Mouse (Mus musculus) E14TG2a.4 (cell line): ENCODE measurements at regions not wholly inside any gene's neighbourhood (a gene's known extent, or its start where the extent isn't known, plus 50 kb on each side); places are given as distances from the start of the nearest gene placed in this dataset.

Experiments used
- H3K27me3 ChIP-seq: 2 replicates; pipeline ENCODE4 v1.6.1; 2014; ENCODE audit warnings: low read length, control low read depth; ENCODE audit not compliant: insufficient read depth
- H3K36me3 ChIP-seq: 2 replicates; pipeline ENCODE4 v1.6.1; 2014; ENCODE audit warnings: low read length, control low read depth; ENCODE audit not compliant: insufficient read depth
- H3K4me1 ChIP-seq: replicated peaks from 2 replicates; pipeline ENCODE4 v1.6.1; 2014; ENCODE audit warnings: low read depth, low read length, control low read depth
- H3K4me3 ChIP-seq: replicated peaks from 2 replicates; pipeline ENCODE4 v1.5.1; 2014; ENCODE audit warnings: mild to moderate bottlenecking, low read length
- H3K9me3 ChIP-seq: 2 replicates; pipeline ENCODE4 v1.6.1; 2014; ENCODE audit warnings: low read length, control low read depth
- CTCF ChIP-seq: conservative IDR thresholded peaks from 2 replicates; pipeline ENCODE4 v1.5.1; 2014; ENCODE audit warnings: low read length
- NANOG ChIP-seq: IDR thresholded peaks from 2 replicates; pipeline ENCODE4 v1.6.1; 2014; ENCODE audit warnings: borderline replicate concordance, low read length, mixed read lengths
- POU5F1 ChIP-seq: IDR thresholded peaks from 2 replicates; pipeline ENCODE4 v1.6.1; 2014; ENCODE audit warnings: low read length, borderline replicate concordance

- H3K27me3 ChIP-seq = no peaks in the 10 kb centered on the region
- H3K4me3 ChIP-seq = no peak overlapping the region
- peaks cover 17% of the 10 kb centered on the region for H3K9me3 ChIP-seq
- no peaks in the 10 kb centered on the region for H3K36me3 ChIP-seq
- TF ChIP-seq CTCF (no peak), NANOG (no peak), POU5F1 (no peak)
- H3K4me1 ChIP-seq = no peaks in the 10 kb centered on the region
These were observed 224.9 kb upstream of the Kazn start for GRCm38 (mm10) chr4:142464066-142464465.

- Histone ChIP-seq H3K4me3 (no peak overlapping the region), H3K36me3 (no peaks in the 10 kb centered on the region)
These were observed 221.4 kb upstream of the Kazn start for GRCm38 (mm10) chr4:142460468-142461086.

DNA sequence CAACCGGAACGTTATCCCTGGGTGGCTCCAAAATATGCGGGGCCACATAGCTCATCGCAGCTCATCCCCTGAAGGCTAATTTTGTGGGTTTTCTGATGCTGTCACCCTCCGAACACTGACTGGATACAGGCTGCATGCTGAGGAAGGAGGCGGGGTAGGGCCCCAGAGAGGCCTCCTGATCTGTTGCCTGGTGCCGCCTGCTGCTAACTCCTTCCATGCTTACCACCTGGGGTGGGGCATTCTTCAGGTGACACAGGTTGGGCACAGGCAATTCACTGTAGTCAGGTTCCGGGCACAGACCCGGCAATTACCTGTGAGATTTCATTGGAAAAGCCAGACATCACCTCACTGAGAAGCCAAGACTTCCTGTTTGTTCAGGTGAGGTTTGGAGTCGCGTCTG lies 213.4 kb upstream of the Kazn start:
- TF ChIP-seq POU5F1 (no peak), CTCF (no peak), NANOG (no peak)
- peaks cover 9% of the 10 kb centered on the region for H3K4me1 ChIP-seq
- no peaks in the 10 kb centered on the region for H3K9me3 ChIP-seq
- H3K36me3 ChIP-seq = no peaks in the 10 kb centered on the region
- H3K4me3 ChIP-seq = no peak overlapping the region
- peaks cover 6% of the 10 kb centered on the region; the same call in 1 of the 2 replicates for H3K27me3 ChIP-seq

More at GRCm38 (mm10) chr4:142460468-142461086, 221.4 kb upstream of the Kazn start:
- no peak for TF ChIP-seq CTCF
- no peak for TF ChIP-seq POU5F1
- Histone ChIP-seq H3K9me3 (peaks cover 17% of the 10 kb centered on the region), H3K27me3 (no peaks in the 10 kb centered on the region), H3K4me1 (no peaks in the 10 kb centered on the region)

GRCm38 (mm10) chr4:142450884-142451283 lies 211.7 kb upstream of the Kazn start:
- TF ChIP-seq POU5F1 (no peak), CTCF (no peak), NANOG (no peak)
- no peaks in the 10 kb centered on the region for H3K9me3 ChIP-seq
- peaks cover 9% of the 10 kb centered on the region for H3K4me1 ChIP-seq
- no peak overlapping the region for H3K4me3 ChIP-seq
- H3K36me3 ChIP-seq = no peaks in the 10 kb centered on the region
- peaks cover 6% of the 10 kb centered on the region; the same call in 1 of the 2 replicates for H3K27me3 ChIP-seq

DNA sequence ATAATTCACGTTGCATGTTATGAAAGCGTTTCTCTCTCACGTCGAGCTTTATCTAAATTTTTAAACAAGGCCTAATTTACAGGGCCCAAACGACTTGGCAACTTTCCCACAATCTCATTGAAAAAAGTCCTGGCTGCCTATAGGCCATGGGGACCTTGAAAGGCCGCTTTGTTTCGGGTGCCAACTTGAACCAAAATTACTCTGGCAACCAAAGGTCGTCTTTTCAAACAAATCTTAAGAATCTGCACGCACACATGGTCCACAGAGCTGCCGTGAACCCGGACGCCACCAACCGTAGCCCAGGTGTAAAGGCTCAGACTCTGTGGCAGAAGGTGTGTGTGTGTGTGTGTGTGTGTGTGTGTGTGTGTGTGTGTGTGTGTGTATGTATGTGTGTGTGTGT lies 210.5 kb upstream of the Kazn start:
- no peaks in the 10 kb centered on the region for H3K36me3 ChIP-seq
- no peaks in the 10 kb centered on the region for H3K9me3 ChIP-seq
- no peak overlapping the region for H3K4me3 ChIP-seq
- H3K27me3 ChIP-seq = peaks cover 6% of the 10 kb centered on the region; the same call in 1 of the 2 replicates
- TF ChIP-seq NANOG = no peak
- peaks cover 9% of the 10 kb centered on the region for H3K4me1 ChIP-seq

- Histone ChIP-seq H3K4me3 (no peak overlapping the region), H3K4me1 (peaks cover 11% of the 10 kb centered on the region), H3K27me3 (peaks cover 6% of the 10 kb centered on the region; the same call in 1 of the 2 replicates), H3K36me3 (no peaks in the 10 kb centered on the region), H3K9me3 (no peaks in the 10 kb centered on the region)
- TF ChIP-seq CTCF (no peak), NANOG (no peak), POU5F1 (no peak)
These were observed 210.0 kb upstream of the Kazn start for GRCm38 (mm10) chr4:142449198-142449702.

DNA sequence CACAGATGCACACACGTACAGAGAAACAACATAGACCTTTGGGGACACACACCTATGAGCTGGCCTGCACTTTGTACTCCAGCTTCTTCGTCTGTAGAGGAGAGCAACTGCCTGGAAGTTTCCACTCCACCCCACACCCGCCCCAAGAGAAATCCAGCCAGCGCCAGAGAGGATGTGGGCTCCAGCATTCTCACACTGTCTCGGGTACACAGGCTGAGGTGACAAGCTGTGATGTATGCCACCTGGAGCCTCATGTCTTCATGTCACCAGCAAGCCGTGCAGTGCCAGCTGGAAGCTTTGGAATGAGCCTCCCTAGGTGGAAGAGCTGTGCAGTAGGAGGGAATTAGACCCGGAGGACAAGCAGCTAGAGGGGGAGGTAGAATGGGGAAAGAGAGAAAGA lies 208.3 kb upstream of the Kazn start:
- Histone ChIP-seq H3K9me3 (no peaks in the 10 kb centered on the region), H3K4me3 (no peak overlapping the region)
- TF ChIP-seq POU5F1 (no peak), NANOG (no peak), CTCF (no peak)

GRCm38 (mm10) chr4:142441045-142441444 lies 201.8 kb upstream of the Kazn start:
- Histone ChIP-seq H3K36me3 (no peaks in the 10 kb centered on the region), H3K27me3 (0 out of 2 replicates have a peak, but pooled peaks cover 3% of the 10 kb centered on the region), H3K9me3 (no peaks in the 10 kb centered on the region), H3K4me1 (peaks cover 11% of the 10 kb centered on the region; the same call in 1 of the 2 replicates), H3K4me3 (no peak overlapping the region)
- TF ChIP-seq CTCF (no peak), POU5F1 (no peak), NANOG (no peak)

More for the DNA sequence above, 208.3 kb upstream of the Kazn start:
- no peaks in the 10 kb centered on the region for H3K36me3 ChIP-seq
- peaks cover 5% of the 10 kb centered on the region; the same call in 1 of the 2 replicates for H3K4me1 ChIP-seq
- H3K27me3 ChIP-seq = peaks cover 9% of the 10 kb centered on the region; the same call in 1 of the 2 replicates
